Mouse (Mus musculus): Measurements from ENCODE around the gene Nop9. TPM values are rescaled to one million over a fixed set of nuclear protein-coding genes. Genes with fewer than 3 reads are reported as not detected.

The Nop9 gene
- polyA plus RNA-seq, 1 experiment = 5.5 TPM

Other genes with a start within 250 kb of the Nop9 start
- not detected in 2 replicates for gene Cpne6, start 235.2 kb upstream of the Nop9 start, polyA plus RNA-seq (2012; ENCODE audit: insufficient read depth, insufficient read length, missing spikeins)
- gene Nrl, start 220.7 kb upstream of the Nop9 start, polyA plus RNA-seq (2012; ENCODE audit: insufficient read depth, insufficient read length, missing spikeins) = not detected in 2 replicates
- 5.0 and 10.3 TPM in 2 replicates for gene Pck2, start 205.4 kb upstream of the Nop9 start, polyA plus RNA-seq (2012; ENCODE audit: insufficient read depth, insufficient read length, missing spikeins)
- 45.4 and 56.7 TPM in 2 replicates for gene Dcaf11, start 185.7 kb upstream of the Nop9 start, polyA plus RNA-seq (2012; ENCODE audit: insufficient read depth, insufficient read length, missing spikeins)
- gene A730061H03Rik, start 185.3 kb upstream of the Nop9 start, polyA plus RNA-seq (2012; ENCODE audit: insufficient read depth, insufficient read length, missing spikeins) = not detected in 2 replicates
- gene Fitm1, start 170.1 kb upstream of the Nop9 start, polyA plus RNA-seq (2012; ENCODE audit: insufficient read depth, insufficient read length, missing spikeins) = 4.7 and 5.4 TPM in 2 replicates
- gene Psme1, start 167.6 kb upstream of the Nop9 start, polyA plus RNA-seq (2012; ENCODE audit: insufficient read depth, insufficient read length, missing spikeins) = 191 and 217 TPM in 2 replicates
- 42.1 and 45.5 TPM in 2 replicates for gene Emc9, start 160.4 kb upstream of the Nop9 start, polyA plus RNA-seq (2012; ENCODE audit: insufficient read depth, insufficient read length, missing spikeins)
- gene Psme2, start 154.6 kb upstream of the Nop9 start, polyA plus RNA-seq (2012; ENCODE audit: insufficient read depth, insufficient read length, missing spikeins) = 248 and 256 TPM in 2 replicates
- gene Rnf31, start 154.0 kb upstream of the Nop9 start, polyA plus RNA-seq (2012; ENCODE audit: insufficient read depth, insufficient read length, missing spikeins) = 11.1 and 12.0 TPM in 2 replicates
- 4.8 and 7.4 TPM in 2 replicates for gene Irf9, start 142.1 kb upstream of the Nop9 start, polyA plus RNA-seq (2012; ENCODE audit: insufficient read depth, insufficient read length, missing spikeins)
- gene Rec8, start 127.7 kb upstream of the Nop9 start, polyA plus RNA-seq (2012; ENCODE audit: insufficient read depth, insufficient read length, missing spikeins) = not detected in 2 replicates
- 25.0 and 31.0 TPM in 2 replicates for gene Ipo4, start 109.7 kb upstream of the Nop9 start, polyA plus RNA-seq (2012; ENCODE audit: insufficient read depth, insufficient read length, missing spikeins)
- gene Gm49378, start 107.8 kb upstream of the Nop9 start, polyA plus RNA-seq (2012; ENCODE audit: insufficient read depth, insufficient read length, missing spikeins) = 2.7 and 3.4 TPM in 2 replicates
- gene Tm9sf1, start 101.9 kb upstream of the Nop9 start, polyA plus RNA-seq (2012; ENCODE audit: insufficient read depth, insufficient read length, missing spikeins) = 21.6 and 26.6 TPM in 2 replicates
- not detected in 2 replicates for gene Tssk4, start 95.5 kb upstream of the Nop9 start, polyA plus RNA-seq (2012; ENCODE audit: insufficient read depth, insufficient read length, missing spikeins)
- gene Mdp1, start 85.2 kb upstream of the Nop9 start, polyA plus RNA-seq (2012; ENCODE audit: insufficient read depth, insufficient read length, missing spikeins) = 29.0 and 33.3 TPM in 2 replicates
- 19.8 and 20.3 TPM in 2 replicates for gene Gmpr2, start 73.8 kb upstream of the Nop9 start, polyA plus RNA-seq (2012; ENCODE audit: insufficient read depth, insufficient read length, missing spikeins)
- gene Nedd8, start 73.6 kb upstream of the Nop9 start, polyA plus RNA-seq (2012; ENCODE audit: insufficient read depth, insufficient read length, missing spikeins) = 243 and 245 TPM in 2 replicates
- gene Tinf2, start 63.9 kb upstream of the Nop9 start, polyA plus RNA-seq (2012; ENCODE audit: insufficient read depth, insufficient read length, missing spikeins) = 8.2 and 9.2 TPM in 2 replicates
- not detected in 2 replicates for gene Tgm1, start 31.8 kb upstream of the Nop9 start, polyA plus RNA-seq (2012; ENCODE audit: insufficient read depth, insufficient read length, missing spikeins)
- gene Rabggta, start 23.4 kb upstream of the Nop9 start, polyA plus RNA-seq (2012; ENCODE audit: insufficient read depth, insufficient read length, missing spikeins) = 8.9 and 10.1 TPM in 2 replicates
- gene Dhrs1, start within 50 bp of the Nop9 start, polyA plus RNA-seq (2012; ENCODE audit: insufficient read depth, insufficient read length, missing spikeins) = 58.8 and 101 TPM in 2 replicates
- 16.3 and 27.9 TPM in 2 replicates for gene Cideb, start 12.8 kb downstream of the Nop9 start, polyA plus RNA-seq (2012; ENCODE audit: insufficient read depth, insufficient read length, missing spikeins)
- gene Ltb4r2, start 15.7 kb downstream of the Nop9 start, polyA plus RNA-seq (2012; ENCODE audit: insufficient read depth, insufficient read length, missing spikeins) = not detected in 2 replicates
- not detected in 2 replicates for gene Ltb4r1, start 20.3 kb downstream of the Nop9 start, polyA plus RNA-seq (2012; ENCODE audit: insufficient read depth, insufficient read length, missing spikeins)
- gene Adcy4, start 38.4 kb downstream of the Nop9 start, polyA plus RNA-seq (2012; ENCODE audit: insufficient read depth, insufficient read length, missing spikeins) = 4.1 and 6.3 TPM in 2 replicates
- gene Ripk3, start 43.2 kb downstream of the Nop9 start, polyA plus RNA-seq (2012; ENCODE audit: insufficient read depth, insufficient read length, missing spikeins) = 3.7 and 5.0 TPM in 2 replicates
- gene Nfatc4, start 77.5 kb downstream of the Nop9 start, polyA plus RNA-seq (2012; ENCODE audit: insufficient read depth, insufficient read length, missing spikeins) = 1.5 and 1.8 TPM in 2 replicates
- 0.87 and 1.0 TPM in 2 replicates for gene Nynrin, start 108.3 kb downstream of the Nop9 start, polyA plus RNA-seq (2012; ENCODE audit: insufficient read depth, insufficient read length, missing spikeins)
- gene Cbln3, start 138.7 kb downstream of the Nop9 start, polyA plus RNA-seq (2012; ENCODE audit: insufficient read depth, insufficient read length, missing spikeins) = not detected in 2 replicates
- 4.2 and 5.5 TPM in 2 replicates for gene Khnyn, start 139.3 kb downstream of the Nop9 start, polyA plus RNA-seq (2012; ENCODE audit: insufficient read depth, insufficient read length, missing spikeins)
- gene Sdr39u1, start 154.6 kb downstream of the Nop9 start, polyA plus RNA-seq (2012; ENCODE audit: insufficient read depth, insufficient read length, missing spikeins) = 134 and 149 TPM in 2 replicates
- gene Cma1, start 199.0 kb downstream of the Nop9 start, polyA plus RNA-seq (2012; ENCODE audit: insufficient read depth, insufficient read length, missing spikeins) = 6.1 and 8.2 TPM in 2 replicates
- not detected in 2 replicates for gene Cma2, start 205.3 kb downstream of the Nop9 start, polyA plus RNA-seq (2012; ENCODE audit: insufficient read depth, insufficient read length, missing spikeins)